Mouse (Mus musculus) mesoderm, embryonic 11.5 days (tissue): ENCODE results near the gene Serpinb6a.

Experiments
- DNase-seq: peaks from one replicate; pipeline ENCODE4 v3.0.0-alpha.2; 2012; ENCODE audit warnings: low read depth, low spot score

Serpinb6a gene

GRCm38 (mm10) chr13:34002058-34003006 is at the start of gene Serpinb6a, which contains the start of gene Ripk1:
Gene Serpinb6a, minus strand, starts transcription at chr13:34002794.
Gene Ripk1, plus strand, starts transcription at chr13:34002363.
- DNase-seq = peak; percentile 89

GRCm38 (mm10) chr13:34051692-34052091 is 49.1 kb upstream of the Serpinb6a start:
- DNase-seq = no peak

- DNase-seq = no peak
Observed at GRCm38 (mm10) chr13:34050479-34050878, 47.9 kb upstream of the Serpinb6a start.

GRCm38 (mm10) chr13:34047526-34047925 is 44.9 kb upstream of the Serpinb6a start:
- no peak for DNase-seq

- peak; percentile 81 for DNase-seq
Observed at GRCm38 (mm10) chr13:34046421-34047012, 43.9 kb upstream of the Serpinb6a start.

GRCm38 (mm10) chr13:34045511-34046249 is 43.1 kb upstream of the Serpinb6a start:
- DNase-seq = no peak

GRCm38 (mm10) chr13:34043716-34044393 is 41.3 kb upstream of the Serpinb6a start:
- DNase-seq = no peak

GRCm38 (mm10) chr13:34040091-34040490 is 37.5 kb upstream of the Serpinb6a start:
- no peak for DNase-seq

- no peak for DNase-seq
Observed at GRCm38 (mm10) chr13:34038901-34039341, 36.3 kb upstream of the Serpinb6a start.

- no peak for DNase-seq
Observed at GRCm38 (mm10) chr13:34038056-34038432, 35.5 kb upstream of the Serpinb6a start.

- peak; percentile 94 for DNase-seq
Observed at GRCm38 (mm10) chr13:34037172-34038055, 34.8 kb upstream of the Serpinb6a start, which contains the start of gene Bphl. Gene Bphl, plus strand, starts transcription at chr13:34037597.

- DNase-seq = no peak
Observed at GRCm38 (mm10) chr13:34036726-34037125, 34.1 kb upstream of the Serpinb6a start.

GRCm38 (mm10) chr13:34035424-34035823 is 32.8 kb upstream of the Serpinb6a start:
- DNase-seq = no peak

- no peak for DNase-seq
Observed at GRCm38 (mm10) chr13:34032041-34032440, 29.4 kb upstream of the Serpinb6a start.

GRCm38 (mm10) chr13:34021998-34022397 is 19.4 kb upstream of the Serpinb6a start:
- DNase-seq = no peak

GRCm38 (mm10) chr13:34018521-34018920 is 15.9 kb upstream of the Serpinb6a start:
- DNase-seq = no peak

- DNase-seq = no peak
Observed at GRCm38 (mm10) chr13:34016927-34017569, 14.5 kb upstream of the Serpinb6a start.

- DNase-seq = no peak
Observed at GRCm38 (mm10) chr13:34007234-34007633, 4.6 kb upstream of the Serpinb6a start.

GRCm38 (mm10) chr13:34003058-34003457 is 464 bp upstream of the Serpinb6a start:
- no peak for DNase-seq

- DNase-seq = peak; percentile 84
Observed at GRCm38 (mm10) chr13:33995197-33995596, 7.4 kb downstream of the Serpinb6a start.
